Mouse (Mus musculus): Measurements from ENCODE around the gene Itsn2. TPM values are rescaled to one million over a fixed set of nuclear protein-coding genes. Genes with fewer than 3 reads are reported as not detected.

Gene Itsn2
- polyA plus RNA-seq, 1 experiment from 2014 or later: 48.4 TPM

GRCm38 (mm10) chr12:4757060-4757459 lies 164.6 kb downstream of the Itsn2 start:
- WGBS: 77% methylated on average over 1 of the region's 1 CpGs
- no peak overlapping the region for H3K27ac ChIP-seq (replicated peaks in 1 of 2; ENCODE audit: control insufficient read depth in 1 of 2, insufficient read depth in 1 of 2, low read depth in 2 of 2, low read length in 2 of 2)

More at GRCm38 (mm10) chr12:4757060-4757459, 164.6 kb downstream of the Itsn2 start:
- no peaks in the 10 kb centered on the region for H3K36me3 ChIP-seq (ENCODE audit: control insufficient read depth, insufficient read depth, low read length)
- H3K9ac ChIP-seq (ENCODE audit: low read length): no peak overlapping the region
- ATAC-seq (ENCODE audit: insufficient number of reproducible peaks, insufficient read depth, low FRiP score, low read depth): no peak
- H3K9me3 ChIP-seq (ENCODE audit: control insufficient read depth, low read length): no peaks in the 10 kb centered on the region
- H3K4me1 ChIP-seq (ENCODE audit: control insufficient read depth in 2 of 2, insufficient read depth in 2 of 2, low read length in 2 of 2): no peaks in the 10 kb centered on the region
- H3K4me3 ChIP-seq (ENCODE audit: control insufficient read depth in 1 of 2, insufficient read depth in 1 of 2, low read depth in 1 of 2, low read length in 2 of 2): no peak overlapping the region
- H3K27me3 ChIP-seq (ENCODE audit: control insufficient read depth, insufficient read depth, low read length): no peaks in the 10 kb centered on the region
- no peak overlapping the region for H3K4me2 ChIP-seq (ENCODE audit: low read length)

Other genes with a start within 250 kb of the Itsn2 start
- 14.7 and 14.9 TPM in 2 replicates for gene Ncoa1, start 115.5 kb upstream of the Itsn2 start, polyA plus RNA-seq (2014; fragmentation: Nextera tagmentation; extraction: Ambion mirVana)
- gene Gm3625, start 289 bp downstream of the Itsn2 start, polyA plus RNA-seq (2014; fragmentation: Nextera tagmentation; extraction: Ambion mirVana): not detected in 2 replicates
- gene Fam228a, start 145.8 kb downstream of the Itsn2 start, polyA plus RNA-seq (2014; fragmentation: Nextera tagmentation; extraction: Ambion mirVana): 0.24 and 0.39 TPM in 2 replicates
- 2.6 and 2.8 TPM in 2 replicates for gene Pfn4, start 176.4 kb downstream of the Itsn2 start, polyA plus RNA-seq (2014; fragmentation: Nextera tagmentation; extraction: Ambion mirVana)
- gene Fam228b, start 176.6 kb downstream of the Itsn2 start, polyA plus RNA-seq (2014; fragmentation: Nextera tagmentation; extraction: Ambion mirVana): 4.6 TPM in 2 replicates
- 150 and 173 TPM in 2 replicates for gene Sf3b6, start 224.9 kb downstream of the Itsn2 start, polyA plus RNA-seq (2014; fragmentation: Nextera tagmentation; extraction: Ambion mirVana)
- gene Fkbp1b, start 249.0 kb downstream of the Itsn2 start, polyA plus RNA-seq (2014; fragmentation: Nextera tagmentation; extraction: Ambion mirVana): 11.4 and 13.0 TPM in 2 replicates

All from heart, embryonic 14.5 days (tissue).